Mouse (Mus musculus) myocyte (in vitro differentiated cells): ENCODE results near the gene Atp5g1.

ENCODE experiments used
- E2F4 ChIP-seq: IDR thresholded peaks from one replicate; pipeline ENCODE4 v1.6.1; 2011; ENCODE audit warnings: mild to moderate bottlenecking, control low read depth, moderate library complexity; ENCODE audit not compliant: insufficient read depth
- MYOD1 ChIP-seq, 3 experiments: IDR thresholded peaks; one replicate each; pipeline ENCODE4 v1.6.1; 2011; ENCODE audit warnings: control low read depth in 2 of 3, low read depth in 2 of 3, mild to moderate bottlenecking in 2 of 3, moderate library complexity in 1 of 3; ENCODE audit not compliant: insufficient read length in 2 of 3, control insufficient read depth in 1 of 3
- POLR2A ChIP-seq: IDR thresholded peaks from one replicate; pipeline ENCODE4 v1.6.1; 2011; ENCODE audit warnings: low read depth, mild to moderate bottlenecking, control low read depth, moderate library complexity; ENCODE audit not compliant: insufficient read length
- POLR2AphosphoS2 ChIP-seq: IDR thresholded peaks from one replicate; pipeline ENCODE4 v1.6.1; 2011; ENCODE audit warnings: low read depth, control low read depth; ENCODE audit not compliant: insufficient read length
- REST ChIP-seq: IDR thresholded peaks from one replicate; pipeline ENCODE4 v1.6.1; 2011; ENCODE audit warnings: mild to moderate bottlenecking, control low read depth, moderate library complexity; ENCODE audit not compliant: insufficient read depth, insufficient read length
- SRF ChIP-seq: IDR thresholded peaks from one replicate; pipeline ENCODE4 v1.6.1; 2011; ENCODE audit warnings: low read depth; ENCODE audit not compliant: control insufficient read depth, insufficient read length

DNA sequence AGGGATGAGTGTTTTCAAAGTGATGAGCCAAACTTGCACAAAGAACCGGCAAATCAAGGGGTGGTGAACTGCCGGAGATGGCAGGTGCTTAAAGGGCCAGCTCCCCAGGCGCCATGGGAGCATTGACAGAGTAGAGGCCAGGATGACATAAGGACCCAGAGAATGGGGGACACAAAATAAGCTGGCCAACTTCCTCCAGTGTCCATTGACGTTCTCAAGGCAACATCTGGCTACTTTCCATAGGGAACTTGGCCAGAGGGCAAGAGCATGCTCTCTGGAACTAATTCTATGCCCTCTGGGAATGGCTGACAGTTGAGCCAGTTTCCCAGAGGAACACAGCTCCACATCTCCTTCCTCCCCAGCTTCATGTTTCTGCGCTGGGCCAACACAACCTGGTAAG is 7.2 kb downstream of the Atp5g1 start:
- TF ChIP-seq REST (no peak), POLR2A (no peak), POLR2AphosphoS2 (peak; percentile 38), MYOD1 (IDR thresholded peaks at IDR 0.05; ENCODE audit: control insufficient read depth in 1 of 3, insufficient read length in 2 of 3, low read depth in 2 of 3) (no peak), E2F4 (no peak), SRF (no peak)
